Mouse (Mus musculus): ENCODE data around the gene Trip13.

DNA sequence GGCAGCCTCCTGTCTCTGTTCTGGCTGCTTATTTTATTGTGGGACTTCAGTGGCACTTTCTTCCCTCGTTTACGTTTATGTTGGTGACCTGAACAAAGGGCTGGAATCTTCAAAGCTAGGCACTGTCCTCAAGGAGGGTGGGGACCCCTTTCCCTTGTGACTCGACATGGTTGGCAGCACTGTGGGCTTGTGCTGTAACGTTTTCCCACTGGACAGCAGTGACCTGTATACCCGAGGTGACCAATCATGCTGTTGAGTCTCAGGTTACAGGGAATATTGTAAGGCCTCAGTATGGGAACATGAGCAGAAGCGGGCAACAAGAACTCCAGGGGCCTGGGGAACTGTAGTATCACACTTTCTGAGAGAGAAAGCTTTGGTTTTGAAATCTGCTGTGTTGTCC lies 17.1 kb upstream of the Trip13 start:
- TF ChIP-seq CTCF (IDR thresholded peaks at IDR 0.05; ENCODE audit: extremely low read depth, insufficient read length, insufficient replicate concordance, low read depth, low read length) (no peak), POLR2A (IDR thresholded peaks at IDR 0.05; ENCODE audit: low read depth, low read length) (no peak)
